Mouse (Mus musculus): Measurements from ENCODE around the gene Rex2. TPM values are rescaled to one million over a fixed set of nuclear protein-coding genes. Genes with fewer than 3 reads are reported as not detected.

Gene Rex2
- polyA plus RNA-seq, 1 experiment from 2014 or later: not detected

Other genes with a start within 250 kb of the Rex2 start
- gene Gm21411, start 112.3 kb upstream of the Rex2 start, polyA plus RNA-seq (2015; fragmentation: Nextera tagmentation; extraction: Ambion mirVana): not detected in 2 replicates
- not detected in 2 replicates for gene Zfp989, start 49.9 kb upstream of the Rex2 start, polyA plus RNA-seq (2015; fragmentation: Nextera tagmentation; extraction: Ambion mirVana)
- 4.1 and 5.6 TPM in 2 replicates for gene Zfp991, start 110.2 kb downstream of the Rex2 start, polyA plus RNA-seq (2015; fragmentation: Nextera tagmentation; extraction: Ambion mirVana)

Measured in heart, embryonic 15.5 days (tissue).